Mouse (Mus musculus): ENCODE data around the gene Imp4. TPM values are rescaled to one million over a fixed set of nuclear protein-coding genes. Genes with fewer than 3 reads are reported as not detected.

Gene Imp4
- polyA plus RNA-seq, 1 experiment from 2014 or later: 48.6 TPM

DNA sequence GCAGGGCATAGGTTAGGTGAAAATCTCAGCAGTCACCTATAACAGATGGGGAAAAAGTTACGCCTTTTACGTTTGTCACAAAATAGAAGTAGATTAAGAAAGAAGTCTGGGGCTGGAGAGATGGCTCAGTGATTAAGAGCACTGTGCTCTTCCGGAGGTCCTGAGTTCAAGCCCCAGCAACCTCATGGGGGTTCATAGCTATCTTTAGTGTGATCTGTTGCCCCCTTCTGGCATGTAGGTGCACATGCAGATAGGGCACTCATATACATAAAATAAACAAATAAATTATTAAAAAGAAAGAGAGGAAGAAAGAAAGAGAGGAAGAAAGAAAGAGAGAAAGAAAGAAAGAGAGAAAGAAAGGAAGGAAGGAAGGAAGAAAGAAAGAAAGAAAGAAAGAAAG lies 47.7 kb downstream of the Imp4 start:
- H3K36me3 ChIP-seq: no peaks in the 10 kb centered on the region
- 93% methylated on average over 3 of the region's 3 CpGs for WGBS
- no peak for ATAC-seq (ENCODE audit: low FRiP score)

DNA sequence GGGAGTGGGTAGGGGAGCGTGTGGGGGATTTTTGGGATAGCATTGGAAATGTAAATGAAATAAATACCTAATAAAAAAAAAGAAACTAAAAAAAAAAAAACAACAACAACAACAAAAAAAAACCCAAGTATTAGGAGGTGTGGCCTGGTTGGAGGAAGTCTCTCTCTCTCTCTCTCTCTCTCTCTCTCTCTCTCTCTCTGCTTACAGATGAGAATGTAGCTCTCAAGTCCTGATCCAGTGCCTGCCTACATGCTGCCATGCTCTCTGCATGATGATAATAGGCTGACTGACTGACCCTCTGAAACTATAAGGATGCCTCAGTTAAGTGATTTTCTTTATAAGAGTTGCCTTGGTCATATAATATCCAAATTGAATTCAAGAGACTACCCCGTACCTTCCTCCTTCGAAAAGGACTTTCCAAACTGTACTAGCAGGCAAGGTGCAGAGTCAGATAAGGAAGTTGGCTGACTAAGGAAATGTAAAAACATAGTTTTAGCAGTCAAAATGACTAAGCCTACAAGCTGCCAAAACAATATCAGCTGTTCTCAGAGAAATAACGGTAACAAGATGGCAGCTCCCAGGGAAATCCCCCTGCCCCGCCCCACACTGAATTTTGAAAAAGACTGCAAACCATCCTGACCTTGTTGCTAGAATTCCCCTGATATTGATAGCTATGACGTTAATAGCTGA lies 50.3 kb downstream of the Imp4 start:
- no peak overlapping the region for H3K4me3 ChIP-seq (replicated peaks)
- H3K36me3 ChIP-seq: no peaks in the 10 kb centered on the region
- H3K9ac ChIP-seq (replicated peaks): no peak overlapping the region
- no peak overlapping the region for H3K4me2 ChIP-seq
- no peaks in the 10 kb centered on the region for H3K27me3 ChIP-seq (replicated peaks)
- H3K9me3 ChIP-seq (replicated peaks): 0 out of 2 replicates have a peak, but pooled peaks cover 4% of the 10 kb centered on the region
- no peak for ATAC-seq (ENCODE audit: low FRiP score)
- no peak overlapping the region for H3K27ac ChIP-seq (replicated peaks)
- 94% methylated on average over 6 of the region's 6 CpGs for WGBS
- H3K4me1 ChIP-seq: peaks cover 8% of the 10 kb centered on the region

More for the DNA sequence above, 47.7 kb downstream of the Imp4 start:
- no peak overlapping the region for H3K9ac ChIP-seq (replicated peaks)
- H3K4me3 ChIP-seq (replicated peaks): no peak overlapping the region
- H3K9me3 ChIP-seq (replicated peaks): 0 out of 2 replicates have a peak, but pooled peaks cover 4% of the 10 kb centered on the region
- H3K4me2 ChIP-seq: no peak overlapping the region
- H3K27me3 ChIP-seq (replicated peaks): no peaks in the 10 kb centered on the region
- peaks cover 8% of the 10 kb centered on the region for H3K4me1 ChIP-seq
- no peak overlapping the region for H3K27ac ChIP-seq (replicated peaks)

DNA sequence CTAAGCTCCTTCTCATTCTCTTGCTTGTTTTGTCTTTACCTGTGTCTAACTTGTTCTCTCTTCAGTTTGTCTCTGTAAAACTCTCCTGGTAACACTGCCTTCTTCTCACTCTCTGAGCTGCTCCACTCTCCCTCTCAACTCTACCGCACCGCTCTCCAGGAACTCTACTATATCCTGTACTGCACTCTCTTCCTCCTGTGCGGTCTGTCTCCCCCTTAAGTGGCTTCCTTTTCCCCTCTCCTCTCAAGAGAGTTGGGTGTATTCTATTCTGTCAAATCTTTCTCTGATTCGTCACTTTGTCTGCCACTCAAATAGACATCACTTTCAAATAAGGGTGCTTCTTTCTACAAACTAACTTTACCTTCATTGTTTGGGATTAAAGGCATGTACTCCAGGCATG lies 51.8 kb downstream of the Imp4 start:
- WGBS: 88% methylated on average over 4 of the region's 4 CpGs
- no peak overlapping the region for H3K4me3 ChIP-seq (replicated peaks)
- no peak for ATAC-seq (ENCODE audit: low FRiP score)

More for the DNA sequence above, 51.8 kb downstream of the Imp4 start:
- Histone ChIP-seq H3K27me3 (replicated peaks) (no peaks in the 10 kb centered on the region), H3K36me3 (no peaks in the 10 kb centered on the region), H3K27ac (replicated peaks) (no peak overlapping the region), H3K4me2 (no peak overlapping the region), H3K9ac (replicated peaks) (no peak overlapping the region), H3K9me3 (replicated peaks) (0 out of 2 replicates have a peak, but pooled peaks cover 4% of the 10 kb centered on the region), H3K4me1 (no peaks in the 10 kb centered on the region)

Small RNAs within 50 kb of the gene (microRNA-seq; reads per million reads assigned to microRNA genes)
- gene Mir5103: 0.52 reads per million

Other genes with a start within 250 kb of the Imp4 start
- gene Ccdc115, start 179 bp upstream of the Imp4 start, polyA plus RNA-seq (2015; fragmentation: Nextera tagmentation; extraction: Ambion mirVana): 63.9 and 65.2 TPM in 2 replicates
- 6.0 and 18.1 TPM in 2 replicates for gene Ptpn18, start 19.9 kb downstream of the Imp4 start, polyA plus RNA-seq (2015; fragmentation: Nextera tagmentation; extraction: Ambion mirVana)
- gene Prss39, start 58.6 kb downstream of the Imp4 start, polyA plus RNA-seq (2015; fragmentation: Nextera tagmentation; extraction: Ambion mirVana): not detected in 2 replicates
- 0.29 and 0.52 TPM in 2 replicates for gene Cfc1, start 95.8 kb downstream of the Imp4 start, polyA plus RNA-seq (2015; fragmentation: Nextera tagmentation; extraction: Ambion mirVana)
- not detected in 2 replicates for gene Prss40, start 121.1 kb downstream of the Imp4 start, polyA plus RNA-seq (2015; fragmentation: Nextera tagmentation; extraction: Ambion mirVana)
- gene Amer3, start 139.8 kb downstream of the Imp4 start, polyA plus RNA-seq (2015; fragmentation: Nextera tagmentation; extraction: Ambion mirVana): 24.6 and 28.8 TPM in 2 replicates